Mouse (Mus musculus) layer of hippocampus, adult 9-11 months (tissue): ENCODE measurements around the gene Olfr533.
"Not testable (repeated sequence)": the region's sequence is repeated elsewhere in the genome, so short reads cannot be mapped to it uniquely, and the experiment has no call there.

Source experiments
- DNase-seq: peaks from one replicate; pipeline ENCODE4 v3.0.0; 2022

Olfr533 gene

GRCm38 (mm10) chr7:140463070-140463469, at the start of gene Olfr533:
Olfr533 (plus strand) TSS chr7:140463370.
- not testable (repeated sequence) for DNase-seq

DNA sequence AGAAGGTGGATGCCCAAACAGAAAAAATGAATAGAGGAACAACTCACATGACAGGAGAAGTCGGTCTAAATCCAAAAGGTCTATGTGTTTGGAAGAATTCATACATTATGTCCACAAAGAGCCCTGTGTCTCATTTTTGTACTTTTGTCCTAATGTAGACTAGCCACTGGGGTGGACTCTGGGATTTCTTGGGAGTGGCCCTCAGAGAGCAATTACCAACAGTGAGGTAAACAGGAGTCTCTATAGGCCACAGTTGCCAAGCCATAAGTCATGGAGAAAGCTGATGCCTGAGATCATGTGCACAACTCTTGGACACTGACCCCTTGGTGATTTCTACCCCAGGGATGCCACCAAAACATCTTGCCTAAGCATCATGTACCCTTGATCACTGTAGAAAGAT, 41.6 kb upstream of the Olfr533 start, which contains the start of gene Olfr532:
TSS of gene Olfr532 (minus strand) at position 101 of the 400 bp plus-strand sequence.
- no peak for DNase-seq

DNA sequence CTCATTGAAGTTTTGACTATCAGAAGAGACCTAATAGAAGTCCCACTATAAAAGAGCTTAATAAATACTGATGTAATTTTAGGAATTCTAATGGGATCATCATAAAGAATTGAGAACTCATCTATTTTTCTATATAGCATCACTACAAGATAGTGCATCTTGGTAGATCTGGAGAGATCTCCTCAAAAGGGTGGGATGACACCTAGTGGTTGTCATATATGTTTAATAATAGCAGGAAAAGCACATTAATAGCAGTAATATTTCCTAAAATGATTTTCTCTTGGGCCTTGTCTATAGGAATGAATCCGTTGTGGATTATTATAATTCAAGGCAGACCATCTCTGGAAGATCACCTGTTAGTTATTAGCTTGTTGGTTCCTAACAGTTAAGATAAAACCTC, 20.0 kb upstream of the Olfr533 start:
- DNase-seq: no peak

- DNase-seq: peak; percentile 9
These were observed 14.7 kb downstream of the Olfr533 start for GRCm38 (mm10) chr7:140477886-140478285.

GRCm38 (mm10) chr7:140478733-140479132, 15.6 kb downstream of the Olfr533 start:
- DNase-seq: peak; percentile 91

DNA sequence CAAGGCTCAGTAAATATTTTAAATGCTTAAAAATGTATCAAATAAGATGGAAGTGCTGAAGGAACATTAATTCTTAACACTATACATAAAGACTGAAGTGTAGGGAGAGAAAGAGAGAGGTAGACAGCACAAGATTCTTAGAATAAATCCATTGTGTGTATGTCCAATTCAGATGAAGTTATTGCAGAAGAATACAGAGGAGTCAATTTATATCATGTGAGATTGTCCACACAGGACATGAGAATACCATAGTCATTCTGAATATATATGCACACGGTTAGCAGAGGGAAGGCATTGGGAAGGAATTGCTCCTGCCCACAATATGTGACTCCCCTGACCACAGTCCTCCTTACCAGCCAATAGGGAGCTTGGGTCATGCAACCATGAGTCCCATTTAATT, 20.7 kb downstream of the Olfr533 start, which contains the start of gene Olfr535:
TSS of gene Olfr535 (plus strand) at position 301 of the 400 bp plus-strand sequence.
- DNase-seq: no peak

DNA sequence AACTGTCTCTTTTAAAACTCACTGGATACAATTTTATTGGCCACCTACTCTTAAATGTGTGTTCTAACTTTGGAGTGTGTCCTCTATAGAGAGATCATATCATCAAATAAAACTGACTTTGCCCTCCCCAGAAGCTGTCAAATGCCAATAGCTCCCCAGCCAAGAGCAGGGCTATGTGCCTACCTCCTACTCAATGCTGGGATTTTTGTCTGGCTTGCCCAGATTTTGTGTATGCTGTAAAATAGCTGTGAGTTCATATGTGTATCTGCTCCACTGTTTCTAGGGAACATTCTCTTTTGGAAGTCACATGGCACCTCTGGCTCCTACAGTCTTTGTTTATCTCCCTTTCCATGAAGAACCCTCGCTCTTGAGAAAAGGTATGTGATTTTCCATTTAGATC, 25.8 kb downstream of the Olfr533 start:
- peak; percentile 52 for DNase-seq

- no peak for DNase-seq
These were observed 31.1 kb downstream of the Olfr533 start for GRCm38 (mm10) chr7:140494231-140494630.

- DNase-seq: no peak
These were observed 31.5 kb downstream of the Olfr533 start for GRCm38 (mm10) chr7:140494702-140495101.

GRCm38 (mm10) chr7:140507346-140508021, 44.3 kb downstream of the Olfr533 start, which contains the start of gene Olfr536:
Olfr536 (minus strand) TSS chr7:140507396.
- DNase-seq: peak; percentile 56
